Mouse (Mus musculus) neural tube, embryonic 14.5 days (tissue): ENCODE measurements around the gene Olfr6. TPM values are rescaled to one million over a fixed set of nuclear protein-coding genes. Genes with fewer than 3 reads are reported as not detected.
"Not testable (repeated sequence)": the region's sequence is repeated elsewhere in the genome, so short reads cannot be mapped to it uniquely, and the experiment has no call there.

Experiments
- ATAC-seq: fragments of 200-750 bp; cut with Nextera tagmentation; 2 replicates; pipeline ENCODE4 v1.8.0; 2017; ENCODE audit warnings: low read depth, mild to moderate bottlenecking, moderate TSS enrichment, moderate library complexity
- H3K27ac ChIP-seq: fragments of 300-500 bp; sonication (generic); 2 replicates; pipeline ENCODE4 v1.5.1; 2014; ENCODE audit warnings: low read depth, mild to moderate bottlenecking, control low read depth, low read length, moderate library complexity, mixed read lengths
- H3K27me3 ChIP-seq: fragments of 300-500 bp; sonication (generic); 2 replicates; pipeline ENCODE4 v1.6.1; 2014; ENCODE audit warnings: low read length; ENCODE audit not compliant: control insufficient read depth, insufficient read depth
- H3K36me3 ChIP-seq: fragments of 300-500 bp; sonication (generic); 2 replicates; pipeline ENCODE4 v1.6.1; 2014; ENCODE audit warnings: low read length, mixed read lengths; ENCODE audit not compliant: control insufficient read depth, insufficient read depth
- H3K4me1 ChIP-seq: fragments of 300-500 bp; sonication (generic); 2 replicates; pipeline ENCODE4 v1.6.1; 2014; ENCODE audit warnings: low read length; ENCODE audit not compliant: control insufficient read depth, insufficient read depth
- H3K4me2 ChIP-seq: fragments of 300-500 bp; sonication (generic); 2 replicates; pipeline ENCODE4 v1.6.1; 2014; ENCODE audit warnings: mild to moderate bottlenecking, low read depth, low read length, control low read depth
- H3K4me3 ChIP-seq: fragments of 300-500 bp; sonication (generic); 2 replicates; pipeline ENCODE4 v1.5.1; 2014; ENCODE audit warnings: low read depth, low read length, control low read depth, mixed read lengths
- H3K9ac ChIP-seq: fragments of 300-500 bp; sonication (generic); replicated peaks from 2 replicates; pipeline ENCODE4 v1.6.1; 2014; ENCODE audit warnings: low read depth, mild to moderate bottlenecking, control low read depth, low read length, mixed read lengths
- H3K9me3 ChIP-seq: fragments of 300-500 bp; sonication (generic); 2 replicates; pipeline ENCODE4 v1.6.1; 2016; ENCODE audit warnings: low read length; ENCODE audit not compliant: control insufficient read depth
- WGBS: fragments of 180-500 bp; shearing (Covaris S2); extraction: QIAGEN DNeasy Blood & Tissue Kit; methylation state at CpG from one replicate; pipeline ENCODE4 v1.1.7; 2014; 5-methylcytosine and 5-hydroxymethylcytosine counted together
- polyA plus RNA-seq: library from polyadenylated mRNA; unstranded; fragments of >200 nt; fragmentation: Nextera tagmentation; extraction: Ambion mirVana; gene quantifications from 2 replicates; pipeline ENCODE4 v1.2.1, GENCODE M21; 2014

Olfr6 gene
- not detected in 2 replicates for polyA plus RNA-seq

- Histone ChIP-seq H3K27me3 (no peaks in the 10 kb centered on the region), H3K4me3 (no peak within 1 kb of the TSS), H3K27ac (no peak within 1 kb of the TSS), H3K9me3 (no peaks in the 10 kb centered on the region), H3K36me3 (no peaks in the 10 kb centered on the region), H3K4me1 (no peaks in the 10 kb centered on the region), H3K4me2 (no peak within 1 kb of the TSS), H3K9ac (no peak within 1 kb of the TSS)
- no peak for ATAC-seq
- 74% methylated on average over 1 of the region's 1 CpGs for WGBS
Measured at GRCm38 (mm10) chr7:106963837-106964236, at the start of gene Olfr6. Olfr6 (minus strand) TSS chr7:106963937.

- no peak within 1 kb of the TSS for H3K27ac ChIP-seq
- H3K36me3 ChIP-seq, result no peaks in the 10 kb centered on the region
- H3K9ac ChIP-seq, result no peak within 1 kb of the TSS
- 56% methylated on average over 1 of the region's 1 CpGs for WGBS
- no peaks in the 10 kb centered on the region for H3K27me3 ChIP-seq
- H3K9me3 ChIP-seq, result no peaks in the 10 kb centered on the region
- H3K4me2 ChIP-seq, result no peak within 1 kb of the TSS
- no peak for ATAC-seq
- H3K4me1 ChIP-seq, result no peaks in the 10 kb centered on the region
- no peak within 1 kb of the TSS for H3K4me3 ChIP-seq
Measured at GRCm38 (mm10) chr7:107005972-107006371, 42.2 kb upstream of the Olfr6 start, which contains the start of gene Olfr2. Olfr2 (minus strand) TSS chr7:107006072.

DNA sequence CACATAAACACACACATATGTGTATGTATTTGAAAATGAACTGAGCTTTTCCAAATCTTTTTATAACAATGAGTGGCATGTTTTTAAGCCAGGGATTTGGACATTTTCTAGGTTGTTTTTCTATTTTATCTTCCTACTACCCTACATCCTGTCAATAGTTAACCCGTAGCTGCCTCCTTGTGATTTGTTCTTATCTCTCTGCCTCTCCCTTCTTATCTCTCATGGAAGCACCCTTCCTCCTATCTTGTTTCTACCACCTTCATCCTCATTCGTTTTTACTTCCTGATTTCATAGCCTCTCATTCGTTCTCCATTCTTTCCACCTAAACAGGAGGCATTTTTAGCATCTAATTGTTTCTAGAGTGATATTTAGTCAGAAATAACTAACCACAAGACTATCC, 40.4 kb upstream of the Olfr6 start:
- no peak overlapping the region for H3K27ac ChIP-seq
- H3K27me3 ChIP-seq, result no peaks in the 10 kb centered on the region
- H3K9me3 ChIP-seq, result no peaks in the 10 kb centered on the region
- H3K9ac ChIP-seq, result no peak overlapping the region
- no peak overlapping the region for H3K4me3 ChIP-seq
- ATAC-seq, result no peak
- H3K4me1 ChIP-seq, result no peaks in the 10 kb centered on the region
- no peaks in the 10 kb centered on the region for H3K36me3 ChIP-seq
- no peak overlapping the region for H3K4me2 ChIP-seq
- 68% methylated on average over 3 of the region's 3 CpGs for WGBS

- 92% methylated on average over 7 of the region's 7 CpGs for WGBS
- Histone ChIP-seq H3K27ac (no peak overlapping the region), H3K4me3 (no peak overlapping the region), H3K9me3 (no peaks in the 10 kb centered on the region), H3K36me3 (no peaks in the 10 kb centered on the region), H3K4me2 (no peak overlapping the region), H3K9ac (no peak overlapping the region), H3K4me1 (no peaks in the 10 kb centered on the region), H3K27me3 (no peaks in the 10 kb centered on the region)
- ATAC-seq, result no peak
Measured at GRCm38 (mm10) chr7:107000798-107001197, 37.1 kb upstream of the Olfr6 start.

DNA sequence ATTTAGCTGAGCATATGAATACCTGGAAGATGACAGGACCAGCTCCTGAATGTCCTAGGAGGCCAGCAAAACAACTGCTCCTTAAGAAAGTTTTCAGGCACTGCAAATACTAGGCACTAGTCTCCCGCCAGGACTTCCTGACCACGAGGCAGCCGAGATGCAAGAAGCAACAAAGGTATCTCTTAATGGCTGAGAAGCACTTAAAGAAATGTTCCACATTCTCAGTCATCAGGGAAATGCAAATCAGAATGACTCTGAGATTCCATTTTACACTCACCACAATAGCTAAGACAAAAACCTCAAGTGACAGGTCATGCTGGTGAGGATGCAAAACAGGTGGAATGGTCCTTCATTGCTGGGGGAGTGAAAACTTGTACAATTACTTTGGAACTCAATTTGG, 21.5 kb upstream of the Olfr6 start:
- H3K4me3 ChIP-seq, result no peak overlapping the region
- H3K36me3 ChIP-seq, result no peaks in the 10 kb centered on the region
- no peak overlapping the region for H3K27ac ChIP-seq
- H3K4me1 ChIP-seq, result no peaks in the 10 kb centered on the region
- H3K27me3 ChIP-seq, result no peaks in the 10 kb centered on the region
- WGBS, result 85% methylated on average over 3 of the region's 3 CpGs
- ATAC-seq, result no peak
- no peak overlapping the region for H3K4me2 ChIP-seq
- H3K9ac ChIP-seq, result no peak overlapping the region
- H3K9me3 ChIP-seq, result no peaks in the 10 kb centered on the region

DNA sequence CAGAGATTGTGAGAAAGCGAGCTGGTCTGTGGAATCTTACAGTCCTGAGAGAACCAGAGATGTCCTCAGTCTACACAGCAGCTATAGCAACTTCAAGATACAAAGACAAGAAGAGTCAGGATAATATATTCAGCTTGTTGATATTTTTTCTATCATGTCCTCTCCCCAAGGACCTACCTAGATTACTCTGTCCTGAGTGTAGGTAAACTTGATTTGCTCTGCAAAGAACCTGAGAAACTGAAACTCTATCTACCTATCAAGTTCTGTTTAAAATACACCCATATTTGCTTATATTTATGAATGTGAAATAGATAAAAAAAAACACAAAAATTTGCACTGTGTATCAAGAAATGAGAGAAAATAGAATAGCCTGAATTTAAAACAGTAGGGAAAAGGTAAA, 11.6 kb upstream of the Olfr6 start, which contains the start of gene Olfr711:
Gene Olfr711 (minus strand): TSS at position 101 of the 400 bp plus-strand sequence.
- Histone ChIP-seq H3K27me3 (no peaks in the 10 kb centered on the region), H3K36me3 (no peaks in the 10 kb centered on the region), H3K9me3 (no peaks in the 10 kb centered on the region), H3K4me3 (no peak within 1 kb of the TSS), H3K4me2 (no peak within 1 kb of the TSS), H3K9ac (no peak within 1 kb of the TSS), H3K4me1 (no peaks in the 10 kb centered on the region), H3K27ac (no peak within 1 kb of the TSS)
- WGBS, result 72% methylated on average over 1 of the region's 1 CpGs
- ATAC-seq, result no peak

GRCm38 (mm10) chr7:106967503-106967902, 3.8 kb upstream of the Olfr6 start:
- H3K36me3 ChIP-seq, H3K9me3 ChIP-seq, H3K4me3 ChIP-seq, H3K4me1 ChIP-seq, H3K4me2 ChIP-seq, H3K9ac ChIP-seq, H3K27ac ChIP-seq, ATAC-seq, H3K27me3 ChIP-seq: not testable (repeated sequence)

DNA sequence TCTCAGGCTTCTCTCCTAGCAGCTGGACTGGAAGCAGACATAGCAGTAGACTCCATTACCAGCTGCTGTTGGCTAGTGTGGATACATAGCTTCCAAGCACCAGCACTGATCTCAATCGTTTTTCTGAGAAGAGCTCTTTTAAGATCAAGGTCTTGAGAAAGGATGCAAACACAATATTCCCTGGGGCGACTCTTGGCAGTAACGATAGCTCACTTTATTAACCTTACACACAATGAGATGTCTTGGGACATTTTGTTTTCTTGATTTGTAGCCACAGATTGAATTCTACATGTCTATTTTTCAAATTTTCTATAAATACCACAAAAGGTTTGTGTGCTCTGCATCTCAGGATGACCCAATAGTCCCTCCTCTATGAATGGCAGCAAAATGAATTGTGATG, 15.5 kb downstream of the Olfr6 start, which contains the start of gene Olfr710:
Gene Olfr710 (minus strand): TSS at position 101 of the 400 bp plus-strand sequence.
- no peak within 1 kb of the TSS for H3K27ac ChIP-seq
- no peaks in the 10 kb centered on the region for H3K36me3 ChIP-seq
- H3K4me3 ChIP-seq, result no peak within 1 kb of the TSS
- no peak for ATAC-seq
- no peaks in the 10 kb centered on the region for H3K4me1 ChIP-seq
- no peak within 1 kb of the TSS for H3K9ac ChIP-seq
- no peak within 1 kb of the TSS for H3K4me2 ChIP-seq
- WGBS, result 83% methylated on average over 3 of the region's 3 CpGs
- H3K27me3 ChIP-seq, result no peaks in the 10 kb centered on the region
- H3K9me3 ChIP-seq, result no peaks in the 10 kb centered on the region; the same call in 1 of the 2 replicates

DNA sequence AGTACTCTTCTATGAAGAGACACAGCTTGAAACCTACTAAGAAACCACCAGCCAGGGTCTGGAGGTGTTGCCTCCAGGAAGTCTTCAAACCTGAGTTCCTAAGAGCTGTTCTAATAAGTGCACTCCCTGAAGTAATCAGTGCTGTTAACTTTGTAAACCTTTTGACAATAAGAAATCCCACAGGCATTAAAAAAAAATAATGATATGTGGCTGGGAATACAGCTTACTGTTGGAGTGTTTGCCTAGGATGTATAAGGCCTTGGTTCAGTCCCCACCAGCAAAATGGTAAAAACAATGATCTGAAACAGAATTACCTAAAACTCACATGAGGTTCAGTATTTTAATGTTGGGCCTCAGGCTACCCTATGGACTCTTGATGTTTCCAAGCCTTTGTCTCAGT, 31.6 kb downstream of the Olfr6 start, which contains the start of gene Olfr709-ps1:
Gene Olfr709-ps1 (minus strand): TSS at position 101 of the 400 bp plus-strand sequence.
- Histone ChIP-seq H3K9me3 (no peaks in the 10 kb centered on the region), H3K4me1 (no peaks in the 10 kb centered on the region), H3K4me3 (no peak within 1 kb of the TSS), H3K9ac (no peak within 1 kb of the TSS), H3K4me2 (no peak within 1 kb of the TSS), H3K27me3 (no peaks in the 10 kb centered on the region), H3K36me3 (no peaks in the 10 kb centered on the region), H3K27ac (no peak within 1 kb of the TSS)
- no peak for ATAC-seq
